Mouse (Mus musculus) lung, adult 2 months (tissue): ENCODE data around the gene Cyp4f13.

ENCODE experiments used
- CTCF ChIP-seq: fragments of 200-500 bp; IDR thresholded peaks from 2 replicates; pipeline ENCODE4 v1.5.1; 2011; ENCODE audit warnings: mild to moderate bottlenecking, low read length, control low read depth; ENCODE audit not compliant: insufficient read depth
- POLR2A ChIP-seq: fragments of 200-500 bp; IDR thresholded peaks from 2 replicates; pipeline ENCODE4 v1.6.1; 2011; ENCODE audit warnings: low read depth, mild to moderate bottlenecking, control low read depth, low read length, borderline replicate concordance; ENCODE audit errors: extremely low read depth

- no peak for TF ChIP-seq POLR2A
- TF ChIP-seq CTCF: peak; percentile 64
Observed at GRCm38 (mm10) chr17:32905239-32905638, 42.0 kb downstream of the Cyp4f13 start.
